Mouse (Mus musculus): Measurements from ENCODE around the gene Zfand3.

DNA sequence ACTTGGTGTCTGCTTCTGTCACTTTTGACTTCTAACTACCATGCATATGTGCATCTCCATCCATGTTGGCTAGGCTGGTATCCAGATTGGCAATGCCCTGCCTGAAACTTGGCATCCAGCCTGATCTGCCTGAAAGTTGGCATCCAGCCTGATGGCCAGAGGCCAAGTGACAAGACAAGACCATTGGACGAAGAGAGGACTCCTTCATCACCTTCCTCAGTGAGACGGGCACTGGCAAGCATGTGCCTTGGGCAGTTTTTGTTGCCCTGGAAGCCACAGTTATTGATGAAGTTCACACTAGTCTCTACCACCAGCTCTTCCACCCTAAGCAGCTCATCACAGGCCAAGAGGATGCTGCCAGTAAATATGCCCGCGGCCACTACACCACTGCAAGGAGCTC, 172.9 kb downstream of the Zfand3 start:
- TF ChIP-seq POLR2A (IDR thresholded peaks at IDR 0.05; ENCODE audit: low read depth, low read length) (no peak), CTCF (IDR thresholded peaks at IDR 0.05; ENCODE audit: borderline replicate concordance, insufficient read depth, low read length) (no peak)
